Mouse (Mus musculus): ENCODE results near the gene Gm9999. TPM values are rescaled to one million over a fixed set of nuclear protein-coding genes. Genes with fewer than 3 reads are reported as not detected.
"Not testable (repeated sequence)": the region's sequence is repeated elsewhere in the genome, so short reads cannot be mapped to it uniquely, and the experiment has no call there.

The Gm9999 gene
- polyA plus RNA-seq, 1 experiment from 2014 or later: not detected

DNA sequence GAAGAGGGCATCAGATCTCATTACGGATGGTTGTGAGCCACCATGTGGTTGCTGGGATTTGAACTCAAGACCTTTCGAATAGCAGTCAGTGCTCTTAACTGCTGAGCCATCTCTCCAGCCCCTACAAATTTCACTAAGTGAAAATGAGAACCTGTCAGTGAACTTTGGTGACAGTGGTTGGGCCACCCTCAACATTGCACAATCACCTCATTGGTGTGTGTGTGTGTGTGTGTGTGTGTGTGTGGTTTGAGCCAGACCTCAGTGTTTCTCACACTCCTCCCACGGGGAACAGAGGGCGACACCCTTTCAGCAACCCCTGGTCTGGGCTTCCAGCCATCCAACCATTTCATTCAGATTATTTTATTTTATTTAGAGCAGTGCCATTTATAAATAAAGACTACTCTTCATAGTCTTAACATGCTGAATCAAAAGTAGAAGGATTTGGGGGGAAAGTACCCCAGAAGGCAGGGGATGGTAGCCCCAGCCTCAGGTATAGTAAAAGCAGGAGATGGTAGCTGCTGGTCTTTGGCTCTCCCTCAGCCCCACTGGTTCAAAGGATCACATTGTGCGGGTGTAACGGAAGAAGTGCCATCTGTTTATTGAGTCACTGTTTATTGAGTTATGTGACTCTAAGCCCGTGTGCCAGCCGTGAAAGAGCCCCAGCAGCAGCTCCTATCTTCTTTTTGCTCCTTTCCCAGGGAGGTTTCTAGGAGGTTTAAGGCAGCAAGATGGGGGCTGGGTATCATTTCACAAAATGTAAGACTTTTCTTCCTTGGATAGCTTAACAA lies 2.5 kb downstream of the Gm9999 start:
- H3K9ac ChIP-seq (replicated peaks): no peak overlapping the region
- no peak overlapping the region for H3K4me3 ChIP-seq (replicated peaks)
- WGBS: 50% methylated on average over 8 of the region's 8 CpGs
- no peak for ATAC-seq
- no peaks in the 10 kb centered on the region for H3K27me3 ChIP-seq
- H3K9me3 ChIP-seq: no peaks in the 10 kb centered on the region
- H3K4me2 ChIP-seq (replicated peaks): no peak overlapping the region
- no peaks in the 10 kb centered on the region for H3K4me1 ChIP-seq (replicated peaks)
- no peak overlapping the region for H3K27ac ChIP-seq
- no peaks in the 10 kb centered on the region for H3K36me3 ChIP-seq

GRCm38 (mm10) chr7:46986646-46987045 lies 3.3 kb downstream of the Gm9999 start:
- Histone ChIP-seq H3K4me1 (replicated peaks) (no peaks in the 10 kb centered on the region), H3K27ac (no peak overlapping the region), H3K36me3 (peaks cover under 1% of the 10 kb centered on the region; the same call in 1 of the 2 replicates), H3K9me3 (no peaks in the 10 kb centered on the region), H3K9ac (replicated peaks) (no peak overlapping the region), H3K4me2 (replicated peaks) (no peak overlapping the region), H3K27me3 (no peaks in the 10 kb centered on the region), H3K4me3 (replicated peaks) (no peak overlapping the region)
- WGBS: 69% methylated on average over 5 of the region's 5 CpGs
- no peak for ATAC-seq

GRCm38 (mm10) chr7:46987073-46987472 lies 3.7 kb downstream of the Gm9999 start:
- Histone ChIP-seq H3K27me3 (no peaks in the 10 kb centered on the region), H3K36me3 (peaks cover 5% of the 10 kb centered on the region), H3K9ac (replicated peaks) (no peak overlapping the region), H3K27ac (no peak overlapping the region), H3K4me3 (replicated peaks) (no peak overlapping the region), H3K4me1 (replicated peaks) (no peaks in the 10 kb centered on the region), H3K4me2 (replicated peaks) (no peak overlapping the region), H3K9me3 (no peaks in the 10 kb centered on the region)
- no peak for ATAC-seq
- 74% methylated on average over 2 of the region's 2 CpGs for WGBS

GRCm38 (mm10) chr7:46989387-46989786 lies 6.0 kb downstream of the Gm9999 start:
- WGBS: 79% methylated on average over 4 of the region's 4 CpGs
- H3K27ac ChIP-seq; H3K4me2 ChIP-seq (replicated peaks); H3K27me3 ChIP-seq; H3K9ac ChIP-seq (replicated peaks); H3K4me3 ChIP-seq (replicated peaks); ATAC-seq; H3K9me3 ChIP-seq; H3K4me1 ChIP-seq (replicated peaks): not testable (repeated sequence)
- peaks cover 23% of the 10 kb centered on the region for H3K36me3 ChIP-seq

DNA sequence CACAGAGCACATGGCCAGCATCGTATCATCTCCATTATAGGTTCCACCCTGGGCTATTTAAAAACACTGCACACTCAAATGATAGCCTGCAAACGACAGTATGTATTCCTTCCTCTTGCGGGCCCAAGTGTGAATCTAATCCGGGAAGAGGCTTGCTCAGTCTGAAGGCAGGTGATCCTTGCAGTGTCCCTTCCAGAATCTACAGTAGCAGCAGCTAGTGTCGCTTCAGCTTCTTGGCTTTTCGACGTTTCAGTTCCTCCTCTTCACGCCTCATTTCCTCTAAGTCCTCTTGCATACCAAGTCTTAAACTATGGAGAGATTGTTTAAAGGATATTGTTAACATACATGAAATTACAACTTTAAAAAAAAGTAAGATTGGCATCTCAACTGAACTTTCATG lies 9.7 kb downstream of the Gm9999 start:
- Histone ChIP-seq H3K27me3 (no peaks in the 10 kb centered on the region), H3K4me3 (replicated peaks) (no peak overlapping the region), H3K9me3 (no peaks in the 10 kb centered on the region), H3K27ac (no peak overlapping the region), H3K4me1 (replicated peaks) (no peaks in the 10 kb centered on the region), H3K4me2 (replicated peaks) (no peak overlapping the region), H3K9ac (replicated peaks) (no peak overlapping the region), H3K36me3 (peaks cover 58% of the 10 kb centered on the region)
- 88% methylated on average over 8 of the region's 8 CpGs for WGBS
- no peak for ATAC-seq

DNA sequence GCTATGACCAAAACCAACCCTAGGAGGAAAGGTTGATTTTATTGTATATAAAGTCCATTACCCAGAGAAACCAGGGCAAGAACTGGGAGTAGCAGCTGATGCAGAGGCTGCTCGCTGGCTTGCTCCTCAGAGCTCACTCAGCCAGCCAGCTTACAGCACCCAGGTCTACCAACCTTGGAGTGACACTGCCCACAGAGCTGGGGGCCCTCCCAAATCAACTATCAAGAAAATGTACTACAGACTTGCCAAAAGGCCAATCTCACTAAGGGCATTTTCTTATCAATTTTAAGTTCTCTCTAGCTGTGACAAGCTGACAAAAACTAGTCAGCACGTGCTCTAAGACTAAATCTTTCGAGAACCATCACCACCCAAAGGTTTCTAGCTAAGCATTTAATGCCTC lies 12.2 kb downstream of the Gm9999 start:
- no peak for ATAC-seq
- peaks cover 8% of the 10 kb centered on the region for H3K4me1 ChIP-seq (replicated peaks)
- H3K4me2 ChIP-seq (replicated peaks): no peak overlapping the region
- H3K9ac ChIP-seq (replicated peaks): no peak overlapping the region
- no peak overlapping the region for H3K4me3 ChIP-seq (replicated peaks)
- H3K36me3 ChIP-seq: peaks cover 68% of the 10 kb centered on the region
- no peak overlapping the region for H3K27ac ChIP-seq
- no peaks in the 10 kb centered on the region for H3K9me3 ChIP-seq
- no peaks in the 10 kb centered on the region for H3K27me3 ChIP-seq
- WGBS: 93% methylated on average over 3 of the region's 3 CpGs

DNA sequence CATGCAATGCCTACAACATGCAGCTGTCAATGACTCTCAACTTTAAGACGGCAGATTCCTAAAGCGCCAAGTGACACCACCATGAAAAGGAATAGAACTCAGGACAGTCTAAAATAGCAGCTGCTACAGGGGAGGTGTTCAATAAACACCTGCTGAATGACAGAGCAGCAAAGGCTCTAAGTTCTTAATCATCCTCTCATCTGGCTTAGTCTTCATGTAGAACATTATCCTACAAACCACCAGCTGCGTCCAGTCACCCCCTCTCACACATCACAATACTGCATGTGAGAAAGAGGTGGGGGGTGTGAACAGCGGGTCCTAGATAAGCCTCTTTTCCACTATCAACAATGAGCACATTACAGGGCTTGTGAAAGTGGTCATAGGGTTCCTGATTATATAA lies 13.6 kb downstream of the Gm9999 start:
- Histone ChIP-seq H3K36me3 (peaks cover 64% of the 10 kb centered on the region), H3K4me3 (replicated peaks) (no peak overlapping the region), H3K4me1 (replicated peaks) (peaks cover 20% of the 10 kb centered on the region), H3K27me3 (no peaks in the 10 kb centered on the region), H3K4me2 (replicated peaks) (no peak overlapping the region), H3K9me3 (no peaks in the 10 kb centered on the region), H3K9ac (replicated peaks) (no peak overlapping the region), H3K27ac (no peak overlapping the region)
- 88% methylated on average over 4 of the region's 4 CpGs for WGBS
- no peak for ATAC-seq

- Histone ChIP-seq H3K9ac (replicated peaks) (no peak overlapping the region), H3K4me3 (replicated peaks) (no peak overlapping the region), H3K27me3 (no peaks in the 10 kb centered on the region), H3K4me1 (replicated peaks) (peaks cover 28% of the 10 kb centered on the region), H3K36me3 (peaks cover 58% of the 10 kb centered on the region), H3K27ac (no peak overlapping the region), H3K4me2 (replicated peaks) (no peak overlapping the region), H3K9me3 (no peaks in the 10 kb centered on the region)
- 89% methylated on average over 21 of the region's 21 CpGs for WGBS
- no peak for ATAC-seq
Observed at GRCm38 (mm10) chr7:46997644-46998395, 14.4 kb downstream of the Gm9999 start.

DNA sequence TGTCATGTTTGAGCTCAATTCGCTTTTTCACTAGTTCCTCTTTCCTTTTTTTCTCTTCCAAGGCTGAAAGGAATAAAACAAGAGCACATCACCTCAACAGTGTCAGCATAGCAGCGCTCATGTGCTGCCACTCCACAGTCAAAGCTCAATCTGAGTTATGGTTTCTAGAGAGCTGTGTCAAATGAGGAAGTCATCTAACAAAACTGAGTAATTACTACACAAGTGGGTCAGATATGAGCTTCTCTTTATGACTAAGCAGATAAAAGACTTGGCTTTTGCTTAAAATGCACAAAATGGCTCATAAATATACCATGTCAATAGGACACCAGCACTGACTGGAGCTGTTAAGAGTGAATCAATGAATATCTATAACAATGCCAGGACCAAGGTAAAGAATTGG lies 15.6 kb downstream of the Gm9999 start:
- H3K9ac ChIP-seq (replicated peaks): no peak overlapping the region
- H3K4me2 ChIP-seq (replicated peaks): no peak overlapping the region
- WGBS: 89% methylated on average over 2 of the region's 2 CpGs
- H3K36me3 ChIP-seq: peaks cover 49% of the 10 kb centered on the region
- H3K9me3 ChIP-seq: no peaks in the 10 kb centered on the region
- no peak for ATAC-seq
- no peak overlapping the region for H3K27ac ChIP-seq
- peaks cover 38% of the 10 kb centered on the region for H3K4me1 ChIP-seq (replicated peaks)
- no peak overlapping the region for H3K4me3 ChIP-seq (replicated peaks)
- no peaks in the 10 kb centered on the region for H3K27me3 ChIP-seq

DNA sequence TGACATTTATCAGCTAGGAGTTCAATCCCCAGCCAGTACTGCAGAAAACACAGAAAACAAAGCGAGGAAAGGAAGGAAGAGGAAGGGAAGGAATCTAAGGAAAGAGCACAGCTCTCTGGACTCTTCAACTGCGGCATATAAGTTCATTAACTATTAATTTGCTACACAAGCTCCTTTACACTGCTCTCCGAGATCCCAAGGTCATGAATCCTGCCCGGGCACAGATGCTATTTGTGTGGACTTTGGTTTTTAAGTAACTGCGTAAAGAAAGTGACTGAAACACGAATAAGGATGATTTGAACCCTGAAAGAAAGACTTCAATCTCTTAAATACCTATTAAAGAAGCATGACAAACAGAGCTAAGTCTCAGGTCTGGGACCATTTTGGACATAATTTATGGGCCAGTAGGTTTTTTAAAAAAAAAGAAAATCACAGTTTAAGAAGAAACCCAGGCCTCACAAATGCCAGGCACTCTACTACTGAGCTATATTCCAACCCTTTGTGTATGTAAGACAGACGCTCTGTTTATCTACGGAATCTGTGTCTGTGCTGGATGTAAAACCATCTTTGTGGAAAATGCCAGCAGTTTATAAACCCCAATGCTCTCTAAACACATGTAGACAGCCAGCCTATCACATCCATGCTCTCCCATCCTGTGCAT lies 16.7 kb downstream of the Gm9999 start:
- Histone ChIP-seq H3K9me3 (no peaks in the 10 kb centered on the region), H3K9ac (replicated peaks) (0 out of 2 replicates have a peak overlapping the region, but pooled peaks have one; percentile 10), H3K4me3 (replicated peaks) (no peak overlapping the region), H3K36me3 (peaks cover 37% of the 10 kb centered on the region), H3K27me3 (no peaks in the 10 kb centered on the region), H3K4me1 (replicated peaks) (peaks cover 44% of the 10 kb centered on the region), H3K27ac (peak overlapping the region; percentile 9; the same call in 1 of the 2 replicates), H3K4me2 (replicated peaks) (no peak overlapping the region)
- no peak for ATAC-seq
- WGBS: 80% methylated on average over 8 of the region's 8 CpGs

GRCm38 (mm10) chr7:47000644-47000983 lies 17.2 kb downstream of the Gm9999 start:
- H3K27me3 ChIP-seq: no peaks in the 10 kb centered on the region
- H3K4me1 ChIP-seq (replicated peaks): peaks cover 49% of the 10 kb centered on the region
- peaks cover 32% of the 10 kb centered on the region for H3K36me3 ChIP-seq
- WGBS: 46% methylated on average over 3 of the region's 3 CpGs
- H3K4me3 ChIP-seq (replicated peaks): no peak overlapping the region
- peak; percentile 85 for ATAC-seq
- peak overlapping the region; percentile 9; the same call in 1 of the 2 replicates for H3K27ac ChIP-seq
- H3K9ac ChIP-seq (replicated peaks): 0 out of 2 replicates have a peak overlapping the region, but pooled peaks have one; percentile 10
- H3K4me2 ChIP-seq (replicated peaks): no peak overlapping the region
- no peaks in the 10 kb centered on the region for H3K9me3 ChIP-seq
